ENCODE assay signal across 9 mouse cellular contexts in the genomic region with DNA sequence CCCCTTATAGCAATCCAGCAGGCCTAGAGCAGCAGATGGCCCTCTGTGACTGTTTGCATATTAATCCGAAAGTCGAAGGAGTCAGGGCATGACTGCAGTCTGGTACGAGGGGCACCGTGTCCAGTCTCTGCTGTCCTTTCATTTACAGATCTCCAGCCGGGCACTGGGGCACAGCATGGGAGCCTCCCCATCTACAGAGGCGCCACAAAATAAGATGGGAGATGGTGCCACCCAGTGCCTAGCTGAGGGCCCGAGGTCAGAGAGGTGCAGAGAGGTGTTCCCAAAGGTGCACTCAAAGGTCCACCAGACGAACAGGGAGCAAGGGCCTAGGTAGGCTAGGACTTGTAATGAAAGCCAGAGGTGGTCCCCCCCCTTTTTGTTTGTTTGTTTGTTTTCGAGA. TPM values are rescaled to one million over a fixed set of nuclear protein-coding genes. Genes with fewer than 3 reads are reported as not detected.
DNase-seq lines count a peak whose midpoint lies in the region; ATAC-seq and TF ChIP-seq lines count a peak whose summit lies in the region.
"Had no signal": no experiment of that assay in that cellular context is flagged by ENCODE, and none has a peak within 500 bp of the region (broad histone marks: within the 10 kb centered on the region; RNA-seq: fewer than 3 reads in every experiment).

No protein-coding gene starts in this region.

- H3K27me3 ChIP-seq in cerebellum, adult 2 months (ENCODE audit: control insufficient read depth, insufficient read depth, low read length): no peaks in the 10 kb centered on the region
- H3K27me3 ChIP-seq in G1E (ENCODE audit: insufficient read depth, low read length): no peaks in the 10 kb centered on the region
- H3K27me3 ChIP-seq in limb, embryonic 10.5 days (ENCODE audit: low read depth, poor library complexity, severe bottlenecking): 0 out of 2 replicates have a peak, but pooled peaks cover 5% of the 10 kb centered on the region

- H3K9me3 ChIP-seq in G1E (replicated peaks): no peaks in the 10 kb centered on the region
- no peaks in the 10 kb centered on the region for H3K9me3 ChIP-seq in limb, embryonic 10.5 days (replicated peaks)

- TF ChIP-seq POLR2A in cerebellum, adult 2 months (IDR thresholded peaks at IDR 0.05; ENCODE audit: borderline replicate concordance, insufficient read depth, low read length): no peak

- ATAC-seq in G1E (ENCODE audit: extremely low read depth, insufficient number of reproducible peaks, low FRiP score, poor library complexity, severe bottlenecking): no peak
- ATAC-seq in erythroid progenitor cell, adult 5-6 weeks (replicated peaks; ENCODE audit: low FRiP score, poor library complexity, severe bottlenecking): no peak

- TF ChIP-seq CTCF in cerebellum, adult 2 months (IDR thresholded peaks at IDR 0.05; ENCODE audit: borderline replicate concordance, insufficient read depth, low read depth, low read length): no peak
- no peak for TF ChIP-seq CTCF in layer of hippocampus, adult 2 months (conservative IDR thresholded peaks at IDR 0.05)
- no peak for TF ChIP-seq CTCF in G1E (IDR thresholded peaks at IDR 0.05; ENCODE audit: low read depth, low read length)

- H3K4me3 ChIP-seq in cerebellum, adult 2 months (replicated peaks; ENCODE audit: insufficient read depth, low read depth, low read length): no peak overlapping the region
- H3K4me3 ChIP-seq in layer of hippocampus, adult 2 months: peak overlapping the region; percentile 77
- H3K4me3 ChIP-seq in G1E (ENCODE audit: low read depth, low read length): peak overlapping the region; percentile 89
- no peak overlapping the region for H3K4me3 ChIP-seq in limb, embryonic 10.5 days

- no peak for DNase-seq in cerebellum, adult 2 months
- no peak for DNase-seq in cerebellum, postnatal 25 days
- no peak for DNase-seq in layer of hippocampus, adult 2 months (ENCODE audit: low spot score in 2 of 2)
- no peak for DNase-seq in layer of hippocampus, postnatal 25 days (ENCODE audit: extremely low spot score in 1 of 2, low spot score in 1 of 2)
- no peak for DNase-seq in G1E (ENCODE audit: low spot score)
- no peak for DNase-seq in limb, embryonic 10.5 days (ENCODE audit: low spot score)
- no peak for DNase-seq in frontal cortex, adult 2 months (ENCODE audit: extremely low spot score in 1 of 2, low spot score in 1 of 2)
- DNase-seq: cerebellum, adult 11 months had no signal

- WGBS in cerebellum, adult 2 months: 53% methylated on average over 9 of the region's 9 CpGs
- whole genome bisulfite sequencing in limb, embryonic 10.5 days: 87% methylated on average over 9 of the region's 9 CpGs

- H3K27ac ChIP-seq in cerebellum, adult 2 months (ENCODE audit: insufficient read depth, low read length): 0 out of 2 replicates have a peak overlapping the region, but pooled peaks have one; percentile 15
- peak overlapping the region; percentile 97 for H3K27ac ChIP-seq in layer of hippocampus, adult 2 months
- H3K27ac ChIP-seq in limb, embryonic 10.5 days: peak overlapping the region; percentile 59; the same call in 1 of the 2 replicates

- H3K4me1 ChIP-seq in cerebellum, adult 2 months (ENCODE audit: control insufficient read depth, insufficient read depth, low read length): peaks cover 23% of the 10 kb centered on the region
- H3K4me1 ChIP-seq in G1E (ENCODE audit: insufficient read depth, low read depth, low read length): peaks cover 85% of the 10 kb centered on the region
- peaks cover 55% of the 10 kb centered on the region for H3K4me1 ChIP-seq in limb, embryonic 10.5 days

- peaks cover 58% of the 10 kb centered on the region for H3K36me3 ChIP-seq in G1E (replicated peaks)
- H3K36me3 ChIP-seq in limb, embryonic 10.5 days: no peaks in the 10 kb centered on the region

RNA-seq across cellular contexts. Expression of a gene that starts 5.7 kb away (rescaled TPM):
- polyA plus RNA-seq in cerebellum, adult 2 months (2012; rRNA removed): 16.4 and 17.3 TPM in 2 replicates
- 10 to 100 TPM; 11.5 to 12.8 TPM for total RNA-seq in layer of hippocampus, adult 2 months (2021)
- 10 to 100 TPM; 12.7 to 13.1 TPM for total RNA-seq in layer of hippocampus, postnatal 25 days (2021)
- total RNA-seq in G1E (2014; fragmentation: Nextera tagmentation) (34.2 and 36.5 TPM in 2 replicates), G1E (2017) (26.8 and 27.4 TPM in 2 replicates)
- 18.1 and 21.3 TPM in 2 replicates for polyA plus RNA-seq in G1E (2012)
- 2.2 and 2.3 TPM in 2 replicates for polyA plus RNA-seq in limb, embryonic 10.5 days (2016; fragmentation: Nextera tagmentation; extraction: Ambion mirVana)
- 34.0 and 38.9 TPM in 2 replicates for total RNA-seq in erythroid progenitor cell, adult 5-6 weeks (2015; ENCODE audit: low replicate concordance)
- 37.8 and 43.8 TPM in 2 replicates for total RNA-seq in erythroid progenitor cell, adult 5-6 weeks (2017; ENCODE audit: low replicate concordance)
- 12.0 and 15.2 TPM in 2 replicates for polyA plus RNA-seq in frontal cortex, adult 2 months (2012; rRNA removed)

RNA-seq across cellular contexts. Expression of a gene that starts 21.8 kb away (rescaled TPM):
- 0.21 and 0.25 TPM in 2 replicates for polyA plus RNA-seq in cerebellum, adult 2 months (2012; rRNA removed)
- total RNA-seq in layer of hippocampus, adult 2 months (2021): under 1 TPM in 1 of 2 experiments, not detected in 1; 0.18 TPM
- total RNA-seq in layer of hippocampus, postnatal 25 days (2021): under 1 TPM; 0.25 to 0.33 TPM
- total RNA-seq in G1E (2014; fragmentation: Nextera tagmentation): 0.83 TPM in 1 of 2 replicates, not detected in the other
- 0.06 and 0.33 TPM in 2 replicates for total RNA-seq in G1E (2017)
- polyA plus RNA-seq in G1E (2012): 0.03 and 0.07 TPM in 2 replicates
- 0.16 and 0.56 TPM in 2 replicates for polyA plus RNA-seq in limb, embryonic 10.5 days (2016; fragmentation: Nextera tagmentation; extraction: Ambion mirVana)
- 2.9 TPM in 1 of 2 replicates, not detected in the other for total RNA-seq in erythroid progenitor cell, adult 5-6 weeks (2015; ENCODE audit: low replicate concordance)
- 0.26 TPM in 1 of 2 replicates, not detected in the other for total RNA-seq in erythroid progenitor cell, adult 5-6 weeks (2017; ENCODE audit: low replicate concordance)
- polyA plus RNA-seq in frontal cortex, adult 2 months (2012; rRNA removed): 0.42 and 0.44 TPM in 2 replicates

RNA-seq across cellular contexts. Expression of a gene that starts 30.8 kb away (rescaled TPM):
- polyA plus RNA-seq in cerebellum, adult 2 months (2012; rRNA removed): not detected in 2 replicates
- total RNA-seq in layer of hippocampus, adult 2 months (2021): not detected
- total RNA-seq in layer of hippocampus, postnatal 25 days (2021): not detected
- total RNA-seq in G1E (2014; fragmentation: Nextera tagmentation) (not detected in 2 replicates), G1E (2017) (not detected in 2 replicates)
- polyA plus RNA-seq in G1E (2012): not detected in 2 replicates
- polyA plus RNA-seq in limb, embryonic 10.5 days (2016; fragmentation: Nextera tagmentation; extraction: Ambion mirVana): not detected in 2 replicates
- total RNA-seq in erythroid progenitor cell, adult 5-6 weeks (2015; ENCODE audit: low replicate concordance): not detected in 2 replicates
- total RNA-seq in erythroid progenitor cell, adult 5-6 weeks (2017; ENCODE audit: low replicate concordance): not detected in 2 replicates
- polyA plus RNA-seq in frontal cortex, adult 2 months (2012; rRNA removed): not detected in 2 replicates

RNA-seq across cellular contexts. Expression of a gene that starts 32.0 kb away (rescaled TPM):
- polyA plus RNA-seq in cerebellum, adult 2 months (2012; rRNA removed): 87.4 and 91.1 TPM in 2 replicates
- 10 to 100 TPM; 74.3 to 76.8 TPM for total RNA-seq in layer of hippocampus, adult 2 months (2021)
- total RNA-seq in layer of hippocampus, postnatal 25 days (2021): 10 to 100 TPM; 66.7 to 67.9 TPM
- total RNA-seq in G1E (2014; fragmentation: Nextera tagmentation) (4.8 and 10.0 TPM in 2 replicates), G1E (2017) (40.8 and 41.0 TPM in 2 replicates)
- 35.7 and 37.7 TPM in 2 replicates for polyA plus RNA-seq in G1E (2012)
- 110 and 118 TPM in 2 replicates for polyA plus RNA-seq in limb, embryonic 10.5 days (2016; fragmentation: Nextera tagmentation; extraction: Ambion mirVana)
- total RNA-seq in erythroid progenitor cell, adult 5-6 weeks (2015; ENCODE audit: low replicate concordance): 8.8 and 11.9 TPM in 2 replicates
- 5.3 and 29.0 TPM in 2 replicates for total RNA-seq in erythroid progenitor cell, adult 5-6 weeks (2017; ENCODE audit: low replicate concordance)
- 93.5 and 97.3 TPM in 2 replicates for polyA plus RNA-seq in frontal cortex, adult 2 months (2012; rRNA removed)

RNA-seq across cellular contexts. Expression of a gene that starts 39.7 kb away (rescaled TPM):
- 4.0 and 4.4 TPM in 2 replicates for polyA plus RNA-seq in cerebellum, adult 2 months (2012; rRNA removed)
- 1 to 10 TPM; 2.1 to 2.4 TPM for total RNA-seq in layer of hippocampus, adult 2 months (2021)
- total RNA-seq in layer of hippocampus, postnatal 25 days (2021): 1 to 10 TPM; 2.3 to 2.8 TPM
- total RNA-seq in G1E (2014; fragmentation: Nextera tagmentation): not detected in 2 replicates
- total RNA-seq in G1E (2017): not detected in 2 replicates
- not detected in 2 replicates for polyA plus RNA-seq in G1E (2012)
- polyA plus RNA-seq in limb, embryonic 10.5 days (2016; fragmentation: Nextera tagmentation; extraction: Ambion mirVana): 0.19 and 0.39 TPM in 2 replicates
- total RNA-seq in erythroid progenitor cell, adult 5-6 weeks (2015; ENCODE audit: low replicate concordance): not detected in 2 replicates
- not detected in 2 replicates for total RNA-seq in erythroid progenitor cell, adult 5-6 weeks (2017; ENCODE audit: low replicate concordance)
- polyA plus RNA-seq in frontal cortex, adult 2 months (2012; rRNA removed): 4.7 and 5.7 TPM in 2 replicates

Comparison
In these comparisons a context has a peak if more than half of its experiments do, and no peak if none do; other contexts are left out.
1. H3K27ac ChIP-seq: peak in every context shown above with its lines; median percentile 97 in layer of hippocampus, adult 2 months; 59 in limb, embryonic 10.5 days; 15 in cerebellum, adult 2 months.
2. H3K4me3 ChIP-seq: peak in layer of hippocampus, adult 2 months (single experiment) and G1E (single experiment); none in cerebellum, adult 2 months (single experiment) and limb, embryonic 10.5 days (single experiment).